16 mouse cellular contexts compared by ENCODE assay signal in the genomic region with DNA sequence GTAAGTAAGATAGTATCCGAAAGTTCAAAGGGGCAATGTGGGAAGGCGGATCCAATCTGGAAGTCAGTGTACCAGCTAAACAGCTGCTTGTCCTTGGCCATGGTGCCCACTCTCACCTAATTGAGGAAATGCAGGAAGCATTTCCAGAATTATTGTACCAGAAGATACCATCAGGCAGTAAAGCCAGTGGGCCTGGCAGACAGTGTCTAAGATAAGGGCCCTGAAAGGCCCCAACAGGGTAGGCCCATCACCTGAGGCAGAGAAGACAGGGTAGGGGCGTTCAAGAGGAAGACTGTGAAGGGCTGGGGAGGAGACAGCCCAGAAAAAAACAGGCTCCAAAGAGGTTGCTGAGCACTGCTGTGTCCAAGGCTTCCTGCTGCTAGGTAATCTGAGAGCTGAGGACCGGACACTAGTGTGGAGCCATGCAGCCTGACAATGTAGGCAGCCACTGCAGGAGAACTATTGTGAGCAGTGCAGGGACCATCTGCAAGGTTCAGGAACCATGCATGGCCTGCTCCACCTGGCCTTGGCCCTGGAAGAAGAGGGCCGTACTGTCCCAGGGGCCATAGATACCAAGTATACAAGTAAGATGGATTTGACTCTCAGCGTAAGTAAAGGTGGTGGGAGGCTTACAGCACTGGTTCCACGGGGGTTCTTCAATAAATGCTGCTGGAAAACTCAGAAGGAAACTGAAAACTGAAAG. TPM values are rescaled to one million over a fixed set of nuclear protein-coding genes. Genes with fewer than 3 reads are reported as not detected.
"Had no signal": no experiment of that assay in that cellular context is flagged by ENCODE, and none has a peak within 500 bp of the region (broad histone marks: within the 10 kb centered on the region; RNA-seq: fewer than 3 reads in every experiment).

No protein-coding gene starts in this region.

- ATAC-seq: lung, postnatal 0 days had no signal

- DNase-seq: kidney, adult 8-10 months; kidney, postnatal 10 days; kidney, postnatal 4 days; lung, adult 2 months; lung, postnatal 36 days; right cerebral cortex, adult 18-20 months; thymus, adult 18-20 months; thymus, postnatal 14 days had no signal

- H3K4me1 ChIP-seq: limb, embryonic 10.5 days; liver, embryonic 15.5 days had no signal

- H3K4me2 ChIP-seq: liver, embryonic 11.5 days; liver, embryonic 15.5 days had no signal

- H3K9ac ChIP-seq: liver, embryonic 15.5 days had no signal

- H3K27me3 ChIP-seq: liver, embryonic 15.5 days had no signal

- H3K4me3 ChIP-seq: layer of hippocampus, adult 2 months; limb, embryonic 10.5 days; liver, embryonic 15.5 days had no signal

- H3K27ac ChIP-seq: layer of hippocampus, adult 2 months; limb, embryonic 10.5 days; liver, embryonic 15.5 days had no signal

- H3K9me3 ChIP-seq: limb, embryonic 10.5 days; liver, embryonic 15.5 days had no signal

RNA-seq across cellular contexts. Expression of gene Rab19, which starts 48.8 kb away (rescaled TPM):
- total RNA-seq: layer of hippocampus, adult 2 months; layer of hippocampus, postnatal 10 days; midbrain, postnatal 0 days had no signal
- polyA plus RNA-seq: neural tube, embryonic 14.5 days had no signal
